Mouse (Mus musculus): Measurements from ENCODE around the gene Ppa1.

GRCm38 (mm10) chr10:61696560-61696823 lies 48.1 kb downstream of the Ppa1 start:
- TF ChIP-seq GATA1 (IDR thresholded peaks at IDR 0.05; ENCODE audit: borderline replicate concordance, low read length) (no peak), FLI1 (IDR thresholded peaks at IDR 0.05; ENCODE audit: low read length) (no peak)

All from megakaryocyte, embryonic 14.5 days (primary cell).